Mouse (Mus musculus) forebrain, embryonic 16.5 days (tissue): Measurements from ENCODE around the gene Ncor2. TPM values are rescaled to one million over a fixed set of nuclear protein-coding genes. Genes with fewer than 3 reads are reported as not detected.
A peak's percentile ranks its signal among the peaks of the same experiment; 100 is the strongest.

Experiments used
- ATAC-seq: fragments of 200-750 bp; cut with Nextera tagmentation; 2 replicates; pipeline ENCODE4 v1.8.0; 2017; ENCODE audit warnings: mild to moderate bottlenecking, moderate library complexity
- H3K27ac ChIP-seq: fragments of 300-500 bp; sonication (generic); 2 replicates; pipeline ENCODE4 v1.5.1; 2014; ENCODE audit warnings: low read length, control low read depth
- H3K27me3 ChIP-seq: fragments of 300-500 bp; sonication (generic); replicated peaks from 2 replicates; pipeline ENCODE4 v1.6.1; 2014; ENCODE audit warnings: low read length; ENCODE audit not compliant: control insufficient read depth, insufficient read depth
- H3K36me3 ChIP-seq: fragments of 300-500 bp; sonication (generic); 2 replicates; pipeline ENCODE4 v1.6.1; 2014; ENCODE audit not compliant: control insufficient read depth, insufficient read depth
- H3K4me1 ChIP-seq: fragments of 300-500 bp; sonication (generic); replicated peaks from 2 replicates; pipeline ENCODE4 v1.6.1; 2014; ENCODE audit warnings: low read length; ENCODE audit not compliant: control insufficient read depth, insufficient read depth
- H3K4me2 ChIP-seq: fragments of 300-500 bp; sonication (generic); 2 replicates; pipeline ENCODE4 v1.6.1; 2014; ENCODE audit warnings: mild to moderate bottlenecking, low read length, control low read depth
- H3K4me3 ChIP-seq: fragments of 300-500 bp; sonication (generic); replicated peaks from 2 replicates; pipeline ENCODE4 v1.5.1; 2014; ENCODE audit warnings: mild to moderate bottlenecking, low read length, control low read depth
- H3K9ac ChIP-seq: fragments of 300-500 bp; sonication (generic); replicated peaks from 2 replicates; pipeline ENCODE4 v1.6.1; 2014; ENCODE audit warnings: low read depth, low read length, control low read depth
- H3K9me3 ChIP-seq: fragments of 300-500 bp; sonication (generic); 2 replicates; pipeline ENCODE4 v1.6.1; 2016; ENCODE audit warnings: low read length; ENCODE audit not compliant: control insufficient read depth
- WGBS: fragments of 180-500 bp; shearing (Covaris S2); extraction: QIAGEN DNeasy Blood & Tissue Kit; methylation state at CpG from one replicate; pipeline ENCODE4 v1.1.7; 2014; 5-methylcytosine and 5-hydroxymethylcytosine counted together
- polyA plus RNA-seq: library from polyadenylated mRNA; unstranded; fragments of >200 nt; fragmentation: Nextera tagmentation; extraction: Ambion mirVana; gene quantifications from 2 replicates; pipeline ENCODE4 v1.2.1, GENCODE M21; 2015

Gene Ncor2
- polyA plus RNA-seq, 1 experiment from 2014 or later: 26.5 TPM

- Histone ChIP-seq H3K36me3 (no peaks in the 10 kb centered on the region), H3K27ac (peak overlapping the region; percentile 97), H3K4me3 (no peak overlapping the region), H3K9ac (peak overlapping the region; percentile 49), H3K27me3 (no peaks in the 10 kb centered on the region), H3K9me3 (no peaks in the 10 kb centered on the region), H3K4me2 (no peak overlapping the region; the same call in 1 of the 2 replicates), H3K4me1 (peaks cover 100% of the 10 kb centered on the region)
- no peak for ATAC-seq
- 75% methylated on average over 4 of the region's 4 CpGs for WGBS
These were observed 23.6 kb downstream of the Ncor2 start for GRCm38 (mm10) chr5:125155451-125155850.

GRCm38 (mm10) chr5:125154989-125155388 lies 24.0 kb downstream of the Ncor2 start:
- H3K9me3 ChIP-seq: no peaks in the 10 kb centered on the region
- WGBS: 16% methylated on average over 5 of the region's 5 CpGs
- peak overlapping the region; percentile 4 for H3K4me2 ChIP-seq
- ATAC-seq: peak; percentile 32
- peaks cover 100% of the 10 kb centered on the region for H3K4me1 ChIP-seq
- no peak overlapping the region for H3K4me3 ChIP-seq
- H3K36me3 ChIP-seq: no peaks in the 10 kb centered on the region
- H3K27me3 ChIP-seq: no peaks in the 10 kb centered on the region
- peak overlapping the region; percentile 97 for H3K27ac ChIP-seq
- H3K9ac ChIP-seq: peak overlapping the region; percentile 49

- Histone ChIP-seq H3K9me3 (no peaks in the 10 kb centered on the region), H3K27ac (peak overlapping the region; percentile 97), H3K9ac (no peak overlapping the region; the same call in 1 of the 2 replicates), H3K4me3 (no peak overlapping the region), H3K27me3 (no peaks in the 10 kb centered on the region), H3K4me2 (no peak overlapping the region), H3K36me3 (no peaks in the 10 kb centered on the region), H3K4me1 (peaks cover 100% of the 10 kb centered on the region)
- WGBS: 12% methylated on average over 5 of the region's 5 CpGs
- ATAC-seq: no peak
These were observed 24.8 kb downstream of the Ncor2 start for GRCm38 (mm10) chr5:125154178-125154577.

GRCm38 (mm10) chr5:125153201-125153816 lies 25.7 kb downstream of the Ncor2 start:
- peaks cover 100% of the 10 kb centered on the region for H3K4me1 ChIP-seq
- peak overlapping the region; percentile 97 for H3K27ac ChIP-seq
- H3K4me2 ChIP-seq: no peak overlapping the region
- no peak for ATAC-seq
- no peak overlapping the region for H3K4me3 ChIP-seq
- 82% methylated on average over 11 of the region's 11 CpGs for WGBS
- no peak overlapping the region for H3K9ac ChIP-seq
- H3K36me3 ChIP-seq: no peaks in the 10 kb centered on the region
- H3K9me3 ChIP-seq: no peaks in the 10 kb centered on the region
- H3K27me3 ChIP-seq: no peaks in the 10 kb centered on the region

- H3K36me3 ChIP-seq: no peaks in the 10 kb centered on the region
- no peaks in the 10 kb centered on the region for H3K27me3 ChIP-seq
- peaks cover 100% of the 10 kb centered on the region for H3K4me1 ChIP-seq
- no peak overlapping the region for H3K4me3 ChIP-seq
- ATAC-seq: peak; percentile 60
- H3K9ac ChIP-seq: peak overlapping the region; percentile 52
- WGBS: 9% methylated on average over 17 of the region's 17 CpGs
- H3K27ac ChIP-seq: peak overlapping the region; percentile 97
- H3K9me3 ChIP-seq: no peaks in the 10 kb centered on the region
- H3K4me2 ChIP-seq: peak overlapping the region; percentile 16
These were observed 27.0 kb downstream of the Ncor2 start for GRCm38 (mm10) chr5:125151872-125152534.

- peak overlapping the region; percentile 52 for H3K9ac ChIP-seq
- peak overlapping the region; percentile 97 for H3K27ac ChIP-seq
- H3K27me3 ChIP-seq: no peaks in the 10 kb centered on the region
- ATAC-seq: peak; percentile 57
- H3K4me1 ChIP-seq: peaks cover 97% of the 10 kb centered on the region
- H3K4me3 ChIP-seq: no peak overlapping the region
- WGBS: 12% methylated on average over 10 of the region's 10 CpGs
- no peaks in the 10 kb centered on the region for H3K36me3 ChIP-seq
- H3K9me3 ChIP-seq: no peaks in the 10 kb centered on the region
- peak overlapping the region; percentile 28 for H3K4me2 ChIP-seq
These were observed 28.0 kb downstream of the Ncor2 start for GRCm38 (mm10) chr5:125150951-125151564.

GRCm38 (mm10) chr5:125149142-125149541 lies 29.9 kb downstream of the Ncor2 start:
- no peak for ATAC-seq
- H3K4me1 ChIP-seq: peaks cover 83% of the 10 kb centered on the region
- no peak overlapping the region for H3K4me2 ChIP-seq
- no peak overlapping the region for H3K4me3 ChIP-seq
- H3K27me3 ChIP-seq: no peaks in the 10 kb centered on the region
- H3K9me3 ChIP-seq: no peaks in the 10 kb centered on the region
- peak overlapping the region; percentile 38; the same call in 1 of the 2 replicates for H3K9ac ChIP-seq
- 34% methylated on average over 17 of the region's 17 CpGs for WGBS
- peak overlapping the region; percentile 82 for H3K27ac ChIP-seq
- no peaks in the 10 kb centered on the region for H3K36me3 ChIP-seq

GRCm38 (mm10) chr5:125148686-125149085 lies 30.3 kb downstream of the Ncor2 start:
- Histone ChIP-seq H3K4me1 (peaks cover 80% of the 10 kb centered on the region), H3K4me3 (no peak overlapping the region), H3K9me3 (no peaks in the 10 kb centered on the region), H3K9ac (peak overlapping the region; percentile 38; the same call in 1 of the 2 replicates), H3K36me3 (no peaks in the 10 kb centered on the region), H3K27me3 (no peaks in the 10 kb centered on the region), H3K27ac (peak overlapping the region; percentile 82), H3K4me2 (no peak overlapping the region; the same call in 1 of the 2 replicates)
- WGBS: 23% methylated on average over 5 of the region's 5 CpGs
- peak; percentile 60 for ATAC-seq

GRCm38 (mm10) chr5:125148173-125148572 lies 30.8 kb downstream of the Ncor2 start:
- Histone ChIP-seq H3K9me3 (no peaks in the 10 kb centered on the region), H3K4me2 (no peak overlapping the region), H3K27ac (peak overlapping the region; percentile 82), H3K27me3 (no peaks in the 10 kb centered on the region), H3K36me3 (no peaks in the 10 kb centered on the region), H3K4me3 (no peak overlapping the region), H3K9ac (no peak overlapping the region), H3K4me1 (peaks cover 80% of the 10 kb centered on the region)
- ATAC-seq: peak; percentile 27; the same call in 1 of the 2 replicates
- 11% methylated on average over 10 of the region's 10 CpGs for WGBS
